Mouse (Mus musculus) stomach, postnatal 0 days (tissue): ENCODE results near the gene Lrrk1. TPM values are rescaled to one million over a fixed set of nuclear protein-coding genes. Genes with fewer than 3 reads are reported as not detected.

Experiments
- ATAC-seq: fragments of 200-750 bp; cut with Nextera tagmentation; 2 replicates; pipeline ENCODE4 v1.8.0; 2017; ENCODE audit not compliant: low FRiP score, low TSS enrichment
- DNase-seq: peaks from one replicate; pipeline ENCODE4 v3.0.0-alpha.2; 2016; ENCODE audit warnings: low spot score
- H3K27ac ChIP-seq: fragments of 300-500 bp; sonication (generic); replicated peaks from 2 replicates; pipeline ENCODE4 v1.5.1; 2014; ENCODE audit warnings: mild to moderate bottlenecking, control low read depth
- H3K27me3 ChIP-seq: fragments of 300-500 bp; sonication (generic); 2 replicates; pipeline ENCODE4 v1.6.1; 2014; ENCODE audit warnings: low read length; ENCODE audit not compliant: control insufficient read depth, insufficient read depth
- H3K36me3 ChIP-seq: fragments of 300-500 bp; sonication (generic); 2 replicates; pipeline ENCODE4 v1.6.1; 2014; ENCODE audit warnings: low read length, mixed read lengths; ENCODE audit not compliant: control insufficient read depth, insufficient read depth
- H3K4me1 ChIP-seq: fragments of 300-500 bp; sonication (generic); replicated peaks from 2 replicates; pipeline ENCODE4 v1.6.1; 2014; ENCODE audit warnings: antibody characterized with exemption; ENCODE audit not compliant: control insufficient read depth, insufficient read depth
- H3K4me2 ChIP-seq: fragments of 300-500 bp; sonication (generic); replicated peaks from 2 replicates; pipeline ENCODE4 v1.6.1; 2014; ENCODE audit warnings: low read depth, mild to moderate bottlenecking, control low read depth, moderate library complexity
- H3K4me3 ChIP-seq: fragments of 300-500 bp; sonication (generic); 2 replicates; pipeline ENCODE4 v1.5.1; 2014; ENCODE audit warnings: low read depth, low read length, control low read depth
- H3K9ac ChIP-seq: fragments of 300-500 bp; sonication (generic); 2 replicates; pipeline ENCODE4 v1.6.1; 2014; ENCODE audit warnings: mild to moderate bottlenecking, low read length, control low read depth, mixed read lengths
- H3K9me3 ChIP-seq: fragments of 300-500 bp; sonication (generic); 2 replicates; pipeline ENCODE4 v1.6.1; 2016; ENCODE audit warnings: low read length; ENCODE audit not compliant: control insufficient read depth
- CTCF ChIP-seq: IDR thresholded peaks from 2 replicates; pipeline ENCODE4 v1.5.1; 2016; ENCODE audit warnings: antibody characterized with exemption, low read depth, mild to moderate bottlenecking, moderate library complexity
- EP300 ChIP-seq: optimal IDR thresholded peaks from 2 replicates; pipeline ENCODE3; 2016; ENCODE audit warnings: antibody characterized with exemption
- WGBS: fragments of 180-500 bp; shearing (Covaris S2); extraction: QIAGEN DNeasy Blood & Tissue Kit; methylation state at CpG from one replicate; pipeline ENCODE4 v1.1.7; 2014; 5-methylcytosine and 5-hydroxymethylcytosine counted together
- polyA plus RNA-seq: library from polyadenylated mRNA; unstranded; fragments of >200 nt; fragmentation: Nextera tagmentation; extraction: Ambion mirVana; gene quantifications from 2 replicates; pipeline ENCODE4 v1.2.1, GENCODE M21; 2015

Gene Lrrk1
- polyA plus RNA-seq, 1 experiment from 2014 or later = 9.2 TPM

DNA sequence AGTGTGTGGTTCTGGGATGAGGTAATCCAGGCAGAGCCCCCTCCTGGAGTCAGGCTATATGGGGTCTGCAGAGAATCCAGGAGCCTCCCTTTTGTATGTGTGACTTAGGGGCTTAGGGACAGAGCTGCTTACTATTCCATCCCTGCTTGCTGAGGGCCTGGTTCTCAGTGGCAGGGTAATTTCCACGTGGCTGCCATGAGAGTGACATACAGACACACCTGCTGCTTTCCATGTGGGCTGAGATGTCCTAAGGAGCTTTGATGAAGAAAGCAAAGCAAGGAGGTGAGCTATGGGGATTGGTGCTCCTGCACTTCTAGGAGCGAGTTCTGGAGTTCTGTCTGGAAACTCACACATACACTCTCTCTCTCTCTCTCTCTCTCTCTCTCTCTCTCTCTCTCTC, 139.1 kb downstream of the Lrrk1 start:
- Histone ChIP-seq H3K4me2 (no peak overlapping the region), H3K4me3 (no peak overlapping the region), H3K36me3 (no peaks in the 10 kb centered on the region), H3K9ac (no peak overlapping the region), H3K27me3 (no peaks in the 10 kb centered on the region), H3K27ac (no peak overlapping the region), H3K4me1 (no peaks in the 10 kb centered on the region), H3K9me3 (no peaks in the 10 kb centered on the region)
- DNase-seq (no peak), ATAC-seq (no peak)
- 51% methylated on average over 2 of the region's 2 CpGs for WGBS
- TF ChIP-seq CTCF (no peak), EP300 (no peak)

DNA sequence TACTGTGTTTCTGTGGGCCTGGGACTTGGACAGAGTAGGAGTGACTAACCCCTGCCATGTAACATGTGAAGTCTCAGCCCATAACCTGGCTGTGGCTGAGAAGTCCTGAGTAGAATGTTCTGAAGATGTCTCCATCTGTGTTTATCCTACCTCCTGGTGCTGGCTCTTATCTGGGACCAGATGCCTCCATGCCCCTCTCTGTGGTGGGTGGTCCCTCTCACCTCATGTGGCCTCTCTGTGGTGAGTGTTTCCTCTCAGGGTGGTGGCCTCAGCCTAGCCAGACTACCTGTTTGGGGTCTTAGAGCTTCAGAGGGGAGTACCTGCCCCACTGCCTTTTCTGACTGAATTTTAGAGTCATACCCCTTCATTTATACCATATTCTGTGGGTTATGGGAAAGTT, 139.9 kb downstream of the Lrrk1 start:
- Histone ChIP-seq H3K9ac (no peak overlapping the region), H3K4me2 (no peak overlapping the region), H3K9me3 (no peaks in the 10 kb centered on the region), H3K4me3 (no peak overlapping the region), H3K27ac (no peak overlapping the region), H3K4me1 (no peaks in the 10 kb centered on the region), H3K27me3 (no peaks in the 10 kb centered on the region), H3K36me3 (no peaks in the 10 kb centered on the region)
- ATAC-seq (no peak), DNase-seq (no peak)
- TF ChIP-seq CTCF (no peak), EP300 (no peak)

DNA sequence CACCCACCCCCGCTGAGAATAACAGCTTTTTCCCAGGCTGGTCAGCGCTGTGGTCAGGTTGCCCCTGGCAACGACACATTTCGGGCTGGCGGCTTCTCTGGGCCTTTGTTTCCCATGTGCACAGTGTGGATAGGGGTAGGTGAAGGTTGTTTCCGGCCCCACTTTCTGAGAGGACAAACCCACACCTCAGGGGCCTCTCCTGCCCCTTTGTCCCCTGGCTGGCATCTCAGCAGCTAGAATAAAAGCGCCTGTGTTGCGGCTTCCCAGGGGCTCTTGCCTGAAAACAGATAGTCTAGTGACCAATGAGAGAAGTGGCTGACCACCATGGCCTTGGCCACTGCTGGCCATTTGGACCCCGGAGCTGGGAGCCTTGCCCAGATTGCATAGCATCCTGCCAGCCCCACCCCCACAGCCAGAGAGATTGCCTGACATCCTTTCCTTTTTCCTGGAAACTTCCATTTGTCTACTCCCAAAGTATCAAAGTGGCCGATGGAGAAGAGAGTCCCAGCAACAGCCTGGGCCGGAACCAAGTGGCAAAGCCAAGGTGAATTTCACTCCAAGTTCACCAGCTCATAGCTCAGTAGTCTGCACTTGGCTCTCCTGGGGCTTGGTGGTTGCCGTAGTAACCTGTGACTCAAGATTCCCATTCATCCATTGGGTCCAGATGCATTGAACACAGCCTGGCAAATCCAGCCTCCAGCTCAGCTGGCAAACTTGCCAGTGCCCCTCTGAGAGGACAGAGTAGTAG, 140.7 kb downstream of the Lrrk1 start:
- H3K9me3 ChIP-seq = no peaks in the 10 kb centered on the region
- no peak overlapping the region for H3K4me2 ChIP-seq
- 74% methylated on average over 12 of the region's 12 CpGs for WGBS

GRCm38 (mm10) chr7:66246716-66247235, 141.4 kb downstream of the Lrrk1 start:
- Histone ChIP-seq H3K27ac (no peak overlapping the region), H3K27me3 (no peaks in the 10 kb centered on the region), H3K4me1 (no peaks in the 10 kb centered on the region), H3K9me3 (no peaks in the 10 kb centered on the region), H3K4me3 (no peak overlapping the region), H3K4me2 (no peak overlapping the region), H3K9ac (no peak overlapping the region), H3K36me3 (no peaks in the 10 kb centered on the region)
- DNase-seq = no peak
- no peak for ATAC-seq
- WGBS = 71% methylated on average over 11 of the region's 11 CpGs
- no peak for TF ChIP-seq CTCF
- TF ChIP-seq EP300 = no peak

More for the DNA sequence above, 140.7 kb downstream of the Lrrk1 start:
- TF ChIP-seq CTCF (no peak), EP300 (no peak)
- no peaks in the 10 kb centered on the region for H3K4me1 ChIP-seq
- H3K36me3 ChIP-seq = no peaks in the 10 kb centered on the region
- H3K9ac ChIP-seq = no peak overlapping the region
- H3K4me3 ChIP-seq = no peak overlapping the region
- no peaks in the 10 kb centered on the region for H3K27me3 ChIP-seq
- no peak overlapping the region for H3K27ac ChIP-seq
- ATAC-seq (no peak), DNase-seq (no peak)

DNA sequence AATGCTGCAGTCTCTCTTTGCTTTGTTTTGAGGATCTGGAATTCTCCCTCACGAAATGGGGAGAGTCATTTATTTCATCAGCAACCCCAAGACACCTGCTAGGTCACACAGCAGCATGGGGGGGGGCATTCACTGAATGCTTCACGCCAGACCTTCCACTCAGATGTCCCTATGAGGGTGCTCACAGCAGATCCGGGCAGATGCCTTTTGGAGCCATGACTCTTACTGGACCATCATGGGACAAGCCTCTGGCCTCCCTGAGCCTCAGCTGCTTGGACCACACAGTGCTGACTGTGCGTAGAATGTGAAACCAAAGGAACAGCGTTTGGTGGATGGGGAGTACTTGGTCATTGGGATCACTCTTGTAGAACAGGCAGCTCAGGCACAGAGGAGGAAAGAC, 142.5 kb downstream of the Lrrk1 start:
- no peak for TF ChIP-seq EP300
- TF ChIP-seq CTCF = no peak
- DNase-seq (no peak), ATAC-seq (no peak)
- no peak overlapping the region for H3K4me3 ChIP-seq
- no peak overlapping the region for H3K4me2 ChIP-seq
- H3K27ac ChIP-seq = no peak overlapping the region
- H3K36me3 ChIP-seq = no peaks in the 10 kb centered on the region
- H3K27me3 ChIP-seq = no peaks in the 10 kb centered on the region
- H3K9me3 ChIP-seq = no peaks in the 10 kb centered on the region
- no peak overlapping the region for H3K9ac ChIP-seq
- 85% methylated on average over 5 of the region's 5 CpGs for WGBS
- no peaks in the 10 kb centered on the region for H3K4me1 ChIP-seq

DNA sequence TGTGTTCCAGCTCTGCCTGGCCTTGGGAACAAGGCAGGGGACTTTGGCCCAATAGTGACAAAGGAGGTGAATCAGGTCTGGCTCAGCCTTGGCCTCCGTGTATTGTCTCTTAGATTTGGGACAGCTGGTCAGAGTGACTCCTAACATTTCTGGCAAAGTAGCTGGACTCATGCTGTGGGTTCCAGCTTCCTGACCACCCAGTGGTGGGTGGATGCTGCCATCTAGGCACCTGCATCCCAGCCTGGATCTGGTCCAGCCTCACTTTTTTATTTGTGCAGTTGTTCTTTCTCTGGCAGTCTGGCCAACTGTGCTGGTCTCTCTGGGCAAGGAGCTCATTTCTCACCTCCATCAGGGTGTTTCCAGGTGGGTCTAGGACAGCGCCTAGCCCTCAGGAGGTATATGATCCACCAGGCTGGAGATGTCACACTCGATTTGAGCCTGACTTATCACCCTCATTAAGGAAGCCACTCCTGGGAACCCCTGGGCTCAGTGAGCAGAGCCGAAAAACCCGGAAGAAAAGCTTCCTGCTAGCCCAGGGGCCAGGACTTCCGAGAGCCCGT, 144.3 kb downstream of the Lrrk1 start:
- Histone ChIP-seq H3K9ac (no peak overlapping the region), H3K27ac (no peak overlapping the region), H3K36me3 (no peaks in the 10 kb centered on the region), H3K4me1 (no peaks in the 10 kb centered on the region), H3K9me3 (no peaks in the 10 kb centered on the region), H3K4me2 (no peak overlapping the region), H3K27me3 (no peaks in the 10 kb centered on the region), H3K4me3 (no peak overlapping the region)
- TF ChIP-seq CTCF (no peak), EP300 (no peak)
- 72% methylated on average over 7 of the region's 7 CpGs for WGBS
- DNase-seq (no peak), ATAC-seq (no peak)
